Mouse (Mus musculus): ENCODE data around the gene Dapp1. TPM values are rescaled to one million over a fixed set of nuclear protein-coding genes. Genes with fewer than 3 reads are reported as not detected.

Dapp1 gene
- polyA plus RNA-seq, 1 experiment from 2014 or later, result 1.6 TPM

DNA sequence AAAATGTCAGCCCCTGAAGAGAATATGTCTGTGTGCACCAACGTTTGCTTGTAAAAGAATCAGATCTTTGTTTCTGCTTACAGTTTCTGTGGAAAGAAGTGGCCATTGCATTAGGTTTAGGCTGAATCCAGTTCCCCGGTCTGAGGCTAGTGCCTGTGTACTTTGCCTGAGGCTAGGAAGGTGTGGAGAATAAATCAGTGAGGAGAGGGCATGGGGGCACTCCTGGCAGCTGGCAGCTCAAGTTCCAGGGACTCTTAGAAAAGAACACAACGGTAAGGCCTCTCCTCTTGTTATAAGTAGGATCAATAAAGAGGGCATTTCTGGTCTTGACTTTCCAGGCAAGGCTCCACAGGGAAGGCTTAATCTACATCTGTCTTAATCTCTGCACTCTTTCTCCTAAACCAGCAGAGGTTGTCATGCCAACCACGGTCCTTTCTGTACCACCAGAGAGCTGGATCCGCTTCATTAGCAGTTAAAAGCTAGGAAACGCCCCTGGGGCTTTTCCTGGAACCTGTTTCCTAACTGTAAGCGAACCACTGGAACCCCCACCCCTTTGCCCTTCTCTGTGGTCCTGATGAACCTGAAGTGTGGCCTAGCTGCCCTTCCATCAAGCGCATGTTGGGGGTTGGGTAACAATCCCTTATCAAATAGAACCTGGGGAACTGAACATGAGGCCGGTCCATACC is 4.3 kb downstream of the Dapp1 start:
- 20% methylated on average over 9 of the region's 9 CpGs for WGBS
- peak; percentile 78 for ATAC-seq (ENCODE audit: low read depth)
- no peaks in the 10 kb centered on the region for H3K36me3 ChIP-seq (ENCODE audit: control insufficient read depth, insufficient read depth, low read length)
- no peak overlapping the region for H3K9ac ChIP-seq (replicated peaks; ENCODE audit: low read depth, low read length)
- H3K27me3 ChIP-seq (ENCODE audit: control insufficient read depth, insufficient read depth, low read length), result no peaks in the 10 kb centered on the region
- no peak overlapping the region for H3K4me3 ChIP-seq (ENCODE audit: low read depth, low read length)
- H3K9me3 ChIP-seq (ENCODE audit: control insufficient read depth, low read length), result no peaks in the 10 kb centered on the region
- no peak overlapping the region for H3K4me2 ChIP-seq (ENCODE audit: low read depth, low read length)
- peak overlapping the region; percentile 35; the same call in 1 of the 2 replicates for H3K27ac ChIP-seq (ENCODE audit: low read depth, low read length)
- peaks cover 10% of the 10 kb centered on the region for H3K4me1 ChIP-seq (ENCODE audit: control insufficient read depth, insufficient read depth, low read length)

DNA sequence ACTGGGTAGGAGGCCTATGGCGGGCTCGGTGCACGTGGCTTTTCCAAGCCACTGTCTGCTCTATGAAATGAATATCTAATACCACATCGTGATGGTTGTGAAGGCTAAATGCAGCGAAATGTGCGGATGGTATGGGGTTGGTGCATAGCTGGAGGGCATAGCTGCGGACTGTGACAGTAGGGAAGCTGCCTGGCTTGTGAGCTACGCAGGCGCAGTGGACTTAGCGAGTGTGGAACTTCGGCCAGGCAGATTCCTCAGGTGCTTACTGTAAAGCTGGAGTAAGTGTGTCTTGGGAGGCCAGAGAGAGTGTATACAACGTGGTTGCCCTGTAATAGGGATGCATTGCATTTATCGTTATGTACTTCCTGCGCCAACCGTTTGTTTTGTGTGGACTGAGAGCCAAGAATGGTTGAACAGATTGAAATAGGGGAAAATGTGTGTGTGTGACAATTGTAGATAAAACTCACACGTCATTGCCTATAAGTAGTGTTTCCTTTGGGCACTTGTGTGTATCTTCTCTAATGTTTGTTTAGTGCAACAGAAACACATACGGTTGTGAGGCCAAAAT is 5.4 kb downstream of the Dapp1 start:
- Histone ChIP-seq H3K27ac (ENCODE audit: low read depth, low read length) (no peak overlapping the region), H3K27me3 (ENCODE audit: control insufficient read depth, insufficient read depth, low read length) (no peaks in the 10 kb centered on the region), H3K9me3 (ENCODE audit: control insufficient read depth, low read length) (no peaks in the 10 kb centered on the region), H3K9ac (replicated peaks; ENCODE audit: low read depth, low read length) (no peak overlapping the region), H3K4me2 (ENCODE audit: low read depth, low read length) (no peak overlapping the region), H3K4me3 (ENCODE audit: low read depth, low read length) (no peak overlapping the region), H3K4me1 (ENCODE audit: control insufficient read depth, insufficient read depth, low read length) (peaks cover 10% of the 10 kb centered on the region), H3K36me3 (ENCODE audit: control insufficient read depth, insufficient read depth, low read length) (no peaks in the 10 kb centered on the region)
- ATAC-seq (ENCODE audit: low read depth), result peak; percentile 7; the same call in 1 of the 2 replicates
- WGBS, result 86% methylated on average over 17 of the region's 17 CpGs

DNA sequence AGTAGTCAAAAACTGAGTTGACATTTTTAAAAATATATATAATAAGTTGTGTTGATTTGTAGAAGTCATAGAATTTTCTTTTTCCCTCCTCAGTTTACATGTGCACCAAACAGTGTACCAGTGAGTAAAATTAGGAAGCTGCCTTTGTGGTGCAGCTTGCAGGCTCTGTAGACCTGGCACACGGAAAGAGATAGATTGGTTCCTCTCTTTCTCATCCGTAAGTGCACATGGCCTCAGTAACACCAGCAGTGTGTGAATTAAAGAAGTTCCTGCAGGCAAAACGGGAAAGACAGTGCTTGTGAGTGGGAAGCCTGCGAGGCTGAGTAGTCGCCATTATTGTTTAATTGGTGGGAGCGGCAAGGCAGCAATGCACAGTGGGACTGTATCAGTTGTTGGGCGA is 5.9 kb downstream of the Dapp1 start:
- Histone ChIP-seq H3K4me2 (ENCODE audit: low read depth, low read length) (no peak overlapping the region), H3K9ac (replicated peaks; ENCODE audit: low read depth, low read length) (no peak overlapping the region), H3K9me3 (ENCODE audit: control insufficient read depth, low read length) (no peaks in the 10 kb centered on the region), H3K27ac (ENCODE audit: low read depth, low read length) (no peak overlapping the region), H3K4me1 (ENCODE audit: control insufficient read depth, insufficient read depth, low read length) (peaks cover 10% of the 10 kb centered on the region), H3K36me3 (ENCODE audit: control insufficient read depth, insufficient read depth, low read length) (no peaks in the 10 kb centered on the region), H3K4me3 (ENCODE audit: low read depth, low read length) (no peak overlapping the region), H3K27me3 (ENCODE audit: control insufficient read depth, insufficient read depth, low read length) (no peaks in the 10 kb centered on the region)
- WGBS, result 71% methylated on average over 7 of the region's 7 CpGs
- no peak for ATAC-seq (ENCODE audit: low read depth)

DNA sequence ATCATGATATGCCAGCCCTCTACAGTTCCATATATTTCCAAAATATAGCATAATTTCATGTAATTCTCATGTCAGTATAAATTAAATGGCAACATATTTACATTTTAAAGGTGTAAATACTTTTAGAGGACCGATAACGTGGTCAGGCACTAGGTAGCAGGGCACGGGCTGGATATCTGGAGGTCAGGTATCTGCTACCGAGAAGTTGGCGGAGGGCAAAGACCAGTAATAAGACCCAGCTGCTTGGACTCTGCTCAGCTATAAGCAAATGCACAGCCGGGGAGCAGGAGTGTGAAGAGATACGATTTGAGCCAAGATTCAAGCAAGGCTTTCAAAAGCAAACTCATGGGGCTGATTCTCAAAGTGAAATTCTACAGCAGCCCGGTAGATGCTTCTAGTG is 7.0 kb downstream of the Dapp1 start:
- WGBS, result 94% methylated on average over 8 of the region's 8 CpGs
- no peak for ATAC-seq (ENCODE audit: low read depth)
- Histone ChIP-seq H3K4me2 (ENCODE audit: low read depth, low read length) (no peak overlapping the region), H3K36me3 (ENCODE audit: control insufficient read depth, insufficient read depth, low read length) (no peaks in the 10 kb centered on the region), H3K27ac (ENCODE audit: low read depth, low read length) (no peak overlapping the region), H3K27me3 (ENCODE audit: control insufficient read depth, insufficient read depth, low read length) (no peaks in the 10 kb centered on the region), H3K9ac (replicated peaks; ENCODE audit: low read depth, low read length) (no peak overlapping the region), H3K4me3 (ENCODE audit: low read depth, low read length) (no peak overlapping the region), H3K4me1 (ENCODE audit: control insufficient read depth, insufficient read depth, low read length) (peaks cover 10% of the 10 kb centered on the region), H3K9me3 (ENCODE audit: control insufficient read depth, low read length) (no peaks in the 10 kb centered on the region)

DNA sequence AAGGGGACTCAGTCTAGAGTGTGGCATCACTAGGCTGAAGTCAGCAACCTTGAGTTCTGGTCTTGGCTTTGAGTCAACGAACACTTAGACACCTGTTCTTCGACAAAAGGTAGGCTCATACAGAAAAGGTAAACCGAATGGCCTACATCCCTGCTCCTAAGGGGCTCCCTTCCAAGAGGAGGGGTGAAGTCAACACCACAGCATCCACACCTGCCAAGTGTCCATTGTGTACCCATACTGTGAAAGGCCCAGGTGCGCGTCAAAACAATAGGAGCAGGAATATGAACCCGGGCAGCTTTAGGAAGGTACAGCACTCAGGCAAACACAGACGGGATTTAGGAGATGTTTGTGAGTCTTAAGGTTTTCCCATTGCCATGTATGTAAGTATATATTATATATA is 8.4 kb downstream of the Dapp1 start:
- H3K4me3 ChIP-seq (ENCODE audit: low read depth, low read length), result no peak overlapping the region
- no peak overlapping the region for H3K9ac ChIP-seq (replicated peaks; ENCODE audit: low read depth, low read length)
- H3K4me2 ChIP-seq (ENCODE audit: low read depth, low read length), result no peak overlapping the region
- no peaks in the 10 kb centered on the region for H3K9me3 ChIP-seq (ENCODE audit: control insufficient read depth, low read length)
- WGBS, result 94% methylated on average over 7 of the region's 7 CpGs
- H3K27me3 ChIP-seq (ENCODE audit: control insufficient read depth, insufficient read depth, low read length), result no peaks in the 10 kb centered on the region
- no peaks in the 10 kb centered on the region for H3K36me3 ChIP-seq (ENCODE audit: control insufficient read depth, insufficient read depth, low read length)
- peaks cover 10% of the 10 kb centered on the region for H3K4me1 ChIP-seq (ENCODE audit: control insufficient read depth, insufficient read depth, low read length)
- H3K27ac ChIP-seq (ENCODE audit: low read depth, low read length), result no peak overlapping the region
- no peak for ATAC-seq (ENCODE audit: low read depth)

DNA sequence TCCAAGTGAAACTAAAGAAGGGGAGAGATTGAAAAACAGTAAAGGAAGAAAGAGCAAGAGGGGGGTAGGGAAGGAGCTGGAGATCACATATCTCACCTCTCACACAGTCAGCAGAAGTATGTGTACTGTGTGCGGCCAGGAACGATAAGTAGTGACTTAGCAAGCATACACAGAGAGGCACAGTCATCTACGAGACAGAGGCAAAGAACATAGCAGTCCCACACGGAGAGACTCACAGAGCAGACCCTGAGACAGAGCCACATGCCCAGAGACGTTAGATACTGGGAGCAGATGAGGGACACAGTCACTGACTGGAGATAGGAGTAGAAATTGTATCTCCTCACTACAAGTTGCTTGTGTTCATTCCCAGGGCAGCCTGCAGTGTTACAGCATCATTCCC is 9.1 kb downstream of the Dapp1 start:
- H3K27ac ChIP-seq (ENCODE audit: low read depth, low read length), result no peak overlapping the region
- no peaks in the 10 kb centered on the region for H3K36me3 ChIP-seq (ENCODE audit: control insufficient read depth, insufficient read depth, low read length)
- H3K9ac ChIP-seq (replicated peaks; ENCODE audit: low read depth, low read length), result no peak overlapping the region
- H3K4me2 ChIP-seq (ENCODE audit: low read depth, low read length), result no peak overlapping the region
- H3K4me1 ChIP-seq (ENCODE audit: control insufficient read depth, insufficient read depth, low read length), result peaks cover 4% of the 10 kb centered on the region
- WGBS, result 90% methylated on average over 5 of the region's 5 CpGs
- no peak overlapping the region for H3K4me3 ChIP-seq (ENCODE audit: low read depth, low read length)
- H3K27me3 ChIP-seq (ENCODE audit: control insufficient read depth, insufficient read depth, low read length), result no peaks in the 10 kb centered on the region
- ATAC-seq (ENCODE audit: low read depth), result no peak
- no peaks in the 10 kb centered on the region for H3K9me3 ChIP-seq (ENCODE audit: control insufficient read depth, low read length)

DNA sequence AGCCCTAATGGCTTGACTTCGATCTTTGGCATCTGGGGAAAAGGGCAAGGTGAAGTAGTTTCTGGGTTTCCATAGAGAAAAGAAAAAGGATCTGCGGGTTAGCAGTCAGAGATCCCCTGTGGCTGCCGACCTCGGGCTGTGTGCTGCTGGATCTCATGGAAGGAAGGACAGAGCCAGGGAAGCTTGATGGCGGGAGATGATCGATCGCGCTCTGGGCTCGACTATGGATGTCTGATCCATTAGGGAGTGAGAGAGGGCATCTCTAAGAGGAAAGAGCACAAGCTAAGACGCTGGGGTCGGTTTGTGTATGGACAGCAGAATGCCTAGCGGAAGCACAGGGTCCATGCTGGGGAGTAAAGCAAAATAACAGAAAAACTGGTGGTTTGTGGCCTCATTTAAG is 11.4 kb downstream of the Dapp1 start:
- 50% methylated on average over 12 of the region's 12 CpGs for WGBS

DNA sequence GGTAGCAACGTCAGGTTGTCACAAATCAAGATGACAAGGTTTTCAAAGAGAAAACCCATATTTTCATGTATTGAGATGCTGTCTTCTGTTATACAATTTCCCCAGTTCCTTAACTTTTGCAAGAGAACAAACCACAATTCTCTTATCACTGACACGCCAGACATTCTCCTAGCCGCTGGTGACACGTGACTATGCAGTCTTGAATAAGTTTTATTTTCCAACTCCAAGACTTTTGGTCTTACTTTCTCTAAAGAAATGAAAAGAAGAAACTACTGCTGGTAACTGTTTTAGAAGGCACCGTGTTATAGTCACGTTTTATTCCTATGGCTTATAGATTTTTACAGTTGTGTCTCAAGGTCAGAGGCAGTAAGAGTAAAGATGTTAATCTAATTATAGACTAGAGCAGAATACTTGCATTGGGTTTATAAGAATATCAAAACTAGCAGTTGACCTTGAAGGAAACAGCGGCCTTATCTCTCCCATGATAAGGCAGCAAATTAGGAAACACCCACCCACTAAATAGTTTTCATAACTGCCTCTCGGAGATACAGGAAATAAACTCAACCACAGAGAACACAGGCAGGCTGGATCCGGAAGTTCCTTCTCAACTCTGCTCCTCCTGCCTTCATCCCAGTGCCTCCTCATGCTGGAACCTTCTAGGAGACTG is 12.4 kb downstream of the Dapp1 start:
- Histone ChIP-seq H3K36me3 (ENCODE audit: control insufficient read depth, insufficient read depth, low read length) (no peaks in the 10 kb centered on the region), H3K27me3 (ENCODE audit: control insufficient read depth, insufficient read depth, low read length) (no peaks in the 10 kb centered on the region), H3K9me3 (ENCODE audit: control insufficient read depth, low read length) (no peaks in the 10 kb centered on the region), H3K4me3 (ENCODE audit: low read depth, low read length) (no peak overlapping the region), H3K9ac (replicated peaks; ENCODE audit: low read depth, low read length) (no peak overlapping the region), H3K4me1 (ENCODE audit: control insufficient read depth, insufficient read depth, low read length) (no peaks in the 10 kb centered on the region), H3K4me2 (ENCODE audit: low read depth, low read length) (no peak overlapping the region), H3K27ac (ENCODE audit: low read depth, low read length) (no peak overlapping the region)
- no peak for ATAC-seq (ENCODE audit: low read depth)
- WGBS, result 91% methylated on average over 9 of the region's 9 CpGs

More for the DNA sequence above, 11.4 kb downstream of the Dapp1 start:
- Histone ChIP-seq H3K4me1 (ENCODE audit: control insufficient read depth, insufficient read depth, low read length) (no peaks in the 10 kb centered on the region), H3K4me2 (ENCODE audit: low read depth, low read length) (no peak overlapping the region; the same call in 1 of the 2 replicates), H3K9ac (replicated peaks; ENCODE audit: low read depth, low read length) (no peak overlapping the region), H3K9me3 (ENCODE audit: control insufficient read depth, low read length) (no peaks in the 10 kb centered on the region), H3K27me3 (ENCODE audit: control insufficient read depth, insufficient read depth, low read length) (no peaks in the 10 kb centered on the region), H3K36me3 (ENCODE audit: control insufficient read depth, insufficient read depth, low read length) (no peaks in the 10 kb centered on the region), H3K4me3 (ENCODE audit: low read depth, low read length) (no peak overlapping the region), H3K27ac (ENCODE audit: low read depth, low read length) (no peak overlapping the region)
- ATAC-seq (ENCODE audit: low read depth), result no peak

DNA sequence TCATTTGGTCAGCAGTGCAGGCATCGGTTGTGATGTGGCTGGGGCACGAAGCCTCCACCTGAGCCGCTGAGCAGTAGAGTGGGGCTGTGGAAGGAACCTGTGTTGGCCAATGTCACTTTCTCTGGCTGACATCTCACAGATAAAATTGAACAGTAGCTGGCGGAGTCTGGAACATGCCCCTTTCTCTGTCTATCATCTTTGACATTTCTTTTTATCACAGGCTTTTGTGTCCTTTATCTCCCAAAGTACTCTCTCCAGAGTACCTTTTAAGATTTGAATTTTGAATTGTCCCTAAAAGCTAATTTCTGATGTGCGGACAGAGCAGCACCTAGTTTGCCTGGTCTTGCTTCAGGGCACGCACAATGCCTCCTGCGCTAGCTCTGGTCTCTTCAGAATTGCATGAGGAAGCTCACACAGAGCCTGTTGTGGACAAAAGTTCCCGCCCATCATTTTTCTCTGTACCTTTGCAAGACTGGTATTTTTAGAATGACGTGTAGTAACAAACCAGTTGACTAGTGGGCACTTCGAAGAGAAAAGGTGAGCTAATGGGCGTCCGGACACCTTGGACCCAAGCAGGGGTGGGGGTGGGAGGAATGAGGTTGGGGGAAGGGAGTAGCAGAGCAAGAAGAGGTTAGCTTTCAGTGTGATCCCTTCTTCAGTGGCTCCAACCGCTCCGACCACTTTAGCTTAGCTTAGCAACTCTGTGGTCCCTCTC is 13.1 kb downstream of the Dapp1 start:
- Histone ChIP-seq H3K4me2 (ENCODE audit: low read depth, low read length) (no peak overlapping the region), H3K27ac (ENCODE audit: low read depth, low read length) (no peak overlapping the region), H3K36me3 (ENCODE audit: control insufficient read depth, insufficient read depth, low read length) (no peaks in the 10 kb centered on the region), H3K4me1 (ENCODE audit: control insufficient read depth, insufficient read depth, low read length) (no peaks in the 10 kb centered on the region), H3K4me3 (ENCODE audit: low read depth, low read length) (no peak overlapping the region), H3K27me3 (ENCODE audit: control insufficient read depth, insufficient read depth, low read length) (no peaks in the 10 kb centered on the region), H3K9ac (replicated peaks; ENCODE audit: low read depth, low read length) (no peak overlapping the region), H3K9me3 (ENCODE audit: control insufficient read depth, low read length) (no peaks in the 10 kb centered on the region)
- no peak for ATAC-seq (ENCODE audit: low read depth)
- 93% methylated on average over 14 of the region's 14 CpGs for WGBS
